Mouse (Mus musculus) stomach, postnatal 0 days (tissue): ENCODE data around the gene Cox17.

Experiments
- CTCF ChIP-seq: IDR thresholded peaks from 2 replicates; pipeline ENCODE4 v1.5.1; 2016; ENCODE audit warnings: antibody characterized with exemption, low read depth, mild to moderate bottlenecking, moderate library complexity
- EP300 ChIP-seq: optimal IDR thresholded peaks from 2 replicates; pipeline ENCODE3; 2016; ENCODE audit warnings: antibody characterized with exemption

DNA sequence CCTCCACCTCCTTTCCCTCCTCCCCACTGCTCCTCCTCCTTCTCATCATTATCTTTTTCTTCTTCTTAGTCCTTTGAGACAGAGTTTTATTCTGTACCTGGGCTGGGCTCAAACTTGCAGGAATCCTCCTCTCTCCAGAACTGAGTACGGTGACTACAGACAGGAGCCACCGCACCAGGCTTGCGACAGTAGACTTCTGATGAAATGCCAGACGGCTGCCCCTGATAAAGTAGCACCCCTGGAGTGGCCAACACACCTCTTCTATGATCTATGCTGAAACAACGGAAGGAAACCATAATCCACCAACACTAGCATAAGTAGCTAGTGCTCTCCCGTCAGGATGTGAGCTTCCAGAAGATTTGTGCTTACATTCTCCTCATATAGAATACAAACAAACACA is 40.6 kb downstream of the Cox17 start:
- TF ChIP-seq CTCF (no peak), EP300 (no peak)
